ENCODE assay signal across 15 mouse cellular contexts in the genomic region with DNA sequence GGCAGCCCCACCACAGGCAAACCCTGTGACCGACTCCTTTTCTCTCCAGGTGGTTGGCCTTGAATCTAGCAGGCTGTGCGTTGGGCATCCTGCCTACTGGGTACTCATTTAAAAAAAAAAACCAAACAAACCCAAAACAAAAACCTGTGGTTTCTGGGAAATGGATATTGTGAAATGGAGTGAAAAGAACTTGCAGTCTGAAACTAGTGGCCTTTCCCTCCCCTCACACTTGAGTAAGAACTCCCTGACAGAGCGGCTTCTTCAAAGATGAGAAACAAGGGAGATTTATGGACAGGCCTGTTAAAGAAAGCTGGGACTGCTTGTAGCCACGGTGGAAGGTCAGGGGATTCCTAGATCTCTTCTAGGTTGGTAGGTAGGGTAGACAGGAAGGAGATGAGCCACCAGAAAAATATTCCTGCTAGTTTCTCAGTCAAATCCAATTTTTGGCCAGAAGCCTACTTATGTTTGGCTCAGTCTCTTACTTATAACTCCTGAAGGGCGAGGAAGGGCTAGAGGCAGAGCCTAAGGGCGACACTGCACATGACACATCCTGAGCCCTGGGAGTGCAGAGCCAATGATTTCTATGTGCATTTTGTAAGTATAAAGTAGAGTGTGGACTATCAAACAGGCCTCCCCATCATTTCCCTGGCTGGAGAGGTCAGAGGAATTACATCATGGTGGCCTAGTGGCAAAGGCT. TPM values are rescaled to one million over a fixed set of nuclear protein-coding genes. Genes with fewer than 3 reads are reported as not detected.
A peak's percentile ranks its signal among the peaks of the same experiment; 100 is the strongest.
DNase-seq lines count a peak whose midpoint lies in the region; ATAC-seq and TF ChIP-seq lines count a peak whose summit lies in the region.
"Had no signal": no experiment of that assay in that cellular context is flagged by ENCODE, and none has a peak within 500 bp of the region (broad histone marks: within the 10 kb centered on the region; RNA-seq: fewer than 3 reads in every experiment).

No protein-coding gene starts in this region.

- H3K36me3 ChIP-seq in liver, postnatal 0 days (replicated peaks; ENCODE audit: insufficient read depth, low read length) = peaks cover 8% of the 10 kb centered on the region
- peaks cover 50% of the 10 kb centered on the region for H3K36me3 ChIP-seq in liver, embryonic 12.5 days
- peaks cover 3% of the 10 kb centered on the region; the same call in 1 of the 2 replicates for H3K36me3 ChIP-seq in forebrain, embryonic 11.5 days (ENCODE audit: control insufficient read depth, insufficient read depth, low read length)

- H3K4me2 ChIP-seq in liver, postnatal 0 days (ENCODE audit: low read depth, low read length) = no peak overlapping the region
- no peak overlapping the region for H3K4me2 ChIP-seq in liver, embryonic 12.5 days
- H3K4me2 ChIP-seq in forebrain, embryonic 11.5 days (ENCODE audit: low read depth, low read length, severe bottlenecking) = no peak overlapping the region
- H3K4me2 ChIP-seq: embryonic facial prominence, embryonic 13.5 days had no signal

- WGBS in liver, postnatal 0 days (ENCODE audit: insufficient replicate concordance) = 66% methylated on average over 6 of the region's 6 CpGs
- whole genome bisulfite sequencing in liver, embryonic 12.5 days (ENCODE audit: insufficient replicate concordance) = 82% methylated on average over 6 of the region's 6 CpGs
- WGBS in forebrain, embryonic 11.5 days = 88% methylated on average over 6 of the region's 6 CpGs

- no peaks in the 10 kb centered on the region for H3K9me3 ChIP-seq in liver, postnatal 0 days (ENCODE audit: low read length)
- H3K9me3 ChIP-seq in liver, embryonic 12.5 days (replicated peaks) = no peaks in the 10 kb centered on the region
- H3K9me3 ChIP-seq in forebrain, embryonic 11.5 days (ENCODE audit: control insufficient read depth, low read length) = no peaks in the 10 kb centered on the region
- H3K9me3 ChIP-seq: embryonic facial prominence, embryonic 13.5 days had no signal

- ATAC-seq in liver, postnatal 0 days = peak; percentile 57
- ATAC-seq in liver, embryonic 12.5 days = no peak
- ATAC-seq in forebrain, embryonic 11.5 days (replicated peaks; ENCODE audit: low FRiP score) = no peak
- ATAC-seq in CD4-positive, CD25-positive, alpha-beta regulatory T cell, adult 4 months = no peak

- TF ChIP-seq EP300 in liver, postnatal 0 days (IDR thresholded peaks at IDR 0.05; ENCODE audit: low read depth) = 0 out of 2 replicates have a peak, but pooled peaks have one; percentile 32

- peak overlapping the region; percentile 78 for H3K27ac ChIP-seq in liver, postnatal 0 days (ENCODE audit: low read depth)
- no peak overlapping the region for H3K27ac ChIP-seq in liver, embryonic 12.5 days
- no peak overlapping the region for H3K27ac ChIP-seq in forebrain, embryonic 11.5 days (ENCODE audit: low read depth, low read length)
- H3K27ac ChIP-seq: embryonic facial prominence, embryonic 13.5 days; liver, embryonic 14.5 days had no signal

- no peak for TF ChIP-seq CTCF in liver, postnatal 0 days (IDR thresholded peaks at IDR 0.05; ENCODE audit: low read depth)

- no peak overlapping the region for H3K4me3 ChIP-seq in liver, postnatal 0 days (ENCODE audit: low read depth, low read length)
- H3K4me3 ChIP-seq in liver, embryonic 12.5 days = no peak overlapping the region
- H3K4me3 ChIP-seq in forebrain, embryonic 11.5 days (ENCODE audit: low read depth, low read length) = no peak overlapping the region
- H3K4me3 ChIP-seq: embryonic facial prominence, embryonic 13.5 days had no signal

- H3K4me1 ChIP-seq in liver, postnatal 0 days (ENCODE audit: insufficient read depth) = peaks cover 16% of the 10 kb centered on the region
- peaks cover 15% of the 10 kb centered on the region for H3K4me1 ChIP-seq in liver, embryonic 12.5 days
- H3K4me1 ChIP-seq in forebrain, embryonic 11.5 days (replicated peaks; ENCODE audit: control insufficient read depth, insufficient read depth, low read length) = no peaks in the 10 kb centered on the region
- H3K4me1 ChIP-seq: embryonic facial prominence, embryonic 13.5 days had no signal

- H3K9ac ChIP-seq in liver, postnatal 0 days (replicated peaks) = no peak overlapping the region
- no peak overlapping the region for H3K9ac ChIP-seq in liver, embryonic 12.5 days
- no peak overlapping the region for H3K9ac ChIP-seq in forebrain, embryonic 11.5 days (ENCODE audit: low read length)
- H3K9ac ChIP-seq: embryonic facial prominence, embryonic 13.5 days; liver, embryonic 14.5 days had no signal

- H3K27me3 ChIP-seq in liver, postnatal 0 days (ENCODE audit: insufficient read depth, low read length) = no peaks in the 10 kb centered on the region
- no peaks in the 10 kb centered on the region for H3K27me3 ChIP-seq in liver, embryonic 12.5 days (replicated peaks)
- H3K27me3 ChIP-seq in forebrain, embryonic 11.5 days (ENCODE audit: control insufficient read depth, insufficient read depth, low read length) = no peaks in the 10 kb centered on the region
- H3K27me3 ChIP-seq: embryonic facial prominence, embryonic 13.5 days had no signal

- DNase-seq in cerebellum, postnatal 25 days = peak; percentile 19 to 37
- DNase-seq in cerebellum, adult 11-12 months = no peak
- no peak for DNase-seq in liver, postnatal 0 days
- peak; percentile 84 for DNase-seq in NIH3T3 (ENCODE audit: low read depth)
- DNase-seq in lung, postnatal 14 days = peak; percentile 17
- DNase-seq in forebrain, embryonic 11.5 days (ENCODE audit: low spot score) = no peak
- DNase-seq: heart, adult 11 months; heart, postnatal 4 days; kidney, adult 18-20 months; spleen, adult 18-20 months; thymus, adult 18-20 months had no signal

RNA-seq across cellular contexts. Expression of a gene that starts 27.7 kb away (rescaled TPM):
- 7.6 and 7.7 TPM in 2 replicates for polyA plus RNA-seq in liver, postnatal 0 days (2015; fragmentation: Nextera tagmentation; extraction: Ambion mirVana)
- 19.5 and 20.0 TPM in 2 replicates for polyA plus RNA-seq in liver, embryonic 12.5 days (2016; fragmentation: Nextera tagmentation; extraction: Ambion mirVana)
- polyA plus RNA-seq in forebrain, embryonic 11.5 days (2014; fragmentation: Nextera tagmentation; extraction: Ambion mirVana) = 11.9 and 15.3 TPM in 2 replicates
- 10 to 100 TPM; 26.9 to 79.1 TPM for polyA plus RNA-seq in CD4-positive, CD25-positive, alpha-beta regulatory T cell, adult 4 months (2017; shearing (Covaris generic))

Comparison
In these comparisons a context has a peak if more than half of its experiments do, and no peak if none do; other contexts are left out.
1. DNase-seq: peak in cerebellum, postnatal 25 days (2 of 2), NIH3T3 (single experiment) and lung, postnatal 14 days (single experiment); none in cerebellum, adult 11-12 months (single experiment), liver, postnatal 0 days (single experiment) and forebrain, embryonic 11.5 days (single experiment).